Mouse (Mus musculus) heart, adult 8-10 months (tissue): Measurements from ENCODE around the gene Ubox5. TPM values are rescaled to one million over a fixed set of nuclear protein-coding genes. Genes with fewer than 3 reads are reported as not detected.
A peak's percentile ranks its signal among the peaks of the same experiment; 100 is the strongest.
"Not testable (repeated sequence)": the region's sequence is repeated elsewhere in the genome, so short reads cannot be mapped to it uniquely, and the experiment has no call there.

Experiments
- DNase-seq: peaks from one replicate; pipeline ENCODE4 v3.0.0; 2022; ENCODE audit warnings: low spot score
- total RNA-seq, 4 experiments: library from RNA; stranded (reverse); gene quantifications; 2 replicates each; pipeline ENCODE4 v1.2.4; 2022

Gene Ubox5
- total RNA-seq, 4 experiments from 2014 or later, result 5.0 to 5.7 (median 5.2) TPM

- no peak for DNase-seq
Observed at GRCm38 (mm10) chr2:130577021-130577420, 52.8 kb downstream of the Ubox5 start.

GRCm38 (mm10) chr2:130576564-130576963 is 53.3 kb downstream of the Ubox5 start:
- not testable (repeated sequence) for DNase-seq

DNA sequence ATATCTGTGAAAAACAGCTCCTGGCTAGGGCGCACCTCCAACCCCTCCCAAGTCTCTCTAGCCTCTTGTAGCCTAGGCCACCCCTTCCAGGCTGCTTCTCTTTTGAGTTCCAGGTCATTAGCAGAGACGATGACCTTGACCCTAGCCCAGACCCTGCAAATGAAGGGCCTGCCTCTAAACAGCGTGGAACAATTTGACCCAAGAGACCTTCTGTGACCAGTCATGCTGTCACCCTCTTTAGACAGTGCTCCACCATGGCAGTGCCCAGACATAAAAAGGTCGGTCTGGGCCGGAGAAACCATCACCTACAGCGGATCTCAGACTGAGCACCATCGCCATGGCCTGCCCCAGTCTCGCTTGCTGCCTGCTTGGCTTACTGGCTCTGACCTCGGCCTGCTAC is 54.0 kb downstream of the Ubox5 start, which contains the start of gene Oxt:
Gene Oxt (plus strand): TSS at position 301 of the 400 bp plus-strand sequence.
- no peak for DNase-seq

- DNase-seq, result no peak
Observed at GRCm38 (mm10) chr2:130574960-130575359, 54.9 kb downstream of the Ubox5 start.

- no peak for DNase-seq
Observed at GRCm38 (mm10) chr2:130569926-130570325, 59.9 kb downstream of the Ubox5 start.

- no peak for DNase-seq
Observed at GRCm38 (mm10) chr2:130568921-130569320, 60.9 kb downstream of the Ubox5 start.

GRCm38 (mm10) chr2:130564983-130565382 is 64.9 kb downstream of the Ubox5 start:
- DNase-seq, result no peak

- DNase-seq, result no peak
Observed at GRCm38 (mm10) chr2:130564063-130564462, 65.8 kb downstream of the Ubox5 start.

GRCm38 (mm10) chr2:130563212-130564055 is 66.4 kb downstream of the Ubox5 start, which contains the start of gene Mrps26:
Gene Mrps26 (plus strand): TSS chr2:130563742.
- DNase-seq, result peak; percentile 91

GRCm38 (mm10) chr2:130558015-130558414 is 71.8 kb downstream of the Ubox5 start:
- no peak for DNase-seq

DNA sequence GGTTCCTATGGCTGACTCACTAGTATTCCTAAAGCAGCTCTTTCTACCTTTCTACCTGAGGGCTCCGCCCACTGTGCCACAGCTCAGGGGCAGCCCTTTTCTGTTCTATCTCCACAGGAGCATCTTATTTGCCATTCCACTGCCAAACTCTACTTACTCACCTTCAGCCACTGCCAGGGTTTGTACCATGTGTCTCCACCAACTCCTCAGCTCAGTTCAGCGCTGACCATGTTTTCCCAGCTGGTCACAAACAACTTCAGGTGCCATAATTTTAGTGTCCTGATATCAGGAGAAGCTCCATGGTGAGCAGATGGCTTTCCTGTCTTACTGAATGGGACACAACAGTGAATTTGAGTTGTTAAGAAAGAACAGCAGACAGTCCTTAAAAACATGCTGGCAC is 72.4 kb downstream of the Ubox5 start:
- DNase-seq, result no peak

DNA sequence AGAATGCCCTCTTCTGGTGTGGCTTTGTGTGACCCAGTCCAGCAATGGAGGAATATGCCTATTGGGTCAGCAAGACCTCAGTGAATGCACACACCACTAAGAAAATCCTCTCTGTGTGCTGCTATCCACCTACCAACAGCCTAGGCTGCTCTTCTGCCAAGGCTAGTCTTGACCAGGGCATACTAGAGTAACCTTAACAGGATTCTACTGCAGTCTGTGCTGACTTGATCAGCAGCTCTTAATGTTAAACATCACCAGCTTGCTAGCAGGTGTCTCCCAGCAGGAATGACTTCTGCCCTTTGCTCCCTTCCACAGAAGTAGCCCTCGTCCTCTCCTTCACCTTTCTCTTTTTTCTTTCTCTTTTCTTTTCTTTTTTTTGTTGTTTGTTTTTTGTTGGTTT is 73.5 kb downstream of the Ubox5 start:
- no peak for DNase-seq

GRCm38 (mm10) chr2:130554841-130555240 is 75.0 kb downstream of the Ubox5 start:
- no peak for DNase-seq

DNA sequence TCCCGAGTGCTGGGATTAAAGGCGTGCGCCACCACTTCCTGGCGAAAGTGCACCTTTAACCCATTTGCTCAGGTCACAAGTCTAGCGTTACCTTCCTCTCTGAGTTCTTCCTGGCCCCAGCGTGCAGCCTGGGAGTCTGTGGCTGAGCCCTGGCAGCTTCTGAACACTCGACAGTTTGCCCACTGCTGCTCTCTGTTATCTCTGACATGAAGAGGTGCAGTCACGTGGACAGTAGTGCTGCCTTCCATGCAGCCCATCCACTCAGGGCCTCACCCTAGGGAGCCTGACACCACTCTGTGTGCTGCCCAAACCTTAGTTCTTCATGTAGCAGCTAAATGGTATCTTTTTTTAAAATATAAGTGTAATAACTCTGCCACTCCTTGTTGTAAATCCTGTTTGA is 82.9 kb downstream of the Ubox5 start:
- no peak for DNase-seq

DNA sequence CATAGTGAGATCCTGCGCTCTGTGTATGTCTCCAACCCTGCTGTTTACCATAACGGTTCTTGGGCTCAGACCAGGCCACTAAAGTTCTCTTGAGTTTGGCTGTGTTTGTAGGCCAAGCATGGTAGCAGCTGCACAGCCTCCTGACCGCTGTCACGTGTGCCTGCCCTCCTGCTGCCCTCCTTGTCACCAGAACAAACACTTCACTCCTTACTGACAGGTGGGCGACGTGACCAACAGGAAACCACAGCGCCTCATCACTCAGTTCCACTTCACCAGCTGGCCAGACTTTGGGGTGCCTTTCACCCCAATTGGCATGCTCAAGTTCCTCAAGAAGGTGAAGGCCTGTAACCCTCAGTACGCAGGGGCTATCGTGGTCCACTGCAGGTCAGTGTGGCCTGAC is 89.6 kb downstream of the Ubox5 start:
- no peak for DNase-seq

Other genes starting within 250 kb of the Ubox5 start
- gene Cpxm1, start 232.5 kb downstream of the Ubox5 start, total RNA-seq, result 1 to 10 TPM; 2.6 to 5.2 (median 3.8) TPM
- not detected for gene Gm28372, start 224.8 kb downstream of the Ubox5 start, total RNA-seq
- not detected for gene 1700020A23Rik, start 224.8 kb downstream of the Ubox5 start, total RNA-seq
- not detected for gene Tmem239, start 223.6 kb downstream of the Ubox5 start, total RNA-seq
- gene Vps16, start 205.7 kb downstream of the Ubox5 start, total RNA-seq, result 10 to 100 TPM; 21.6 to 28.9 (median 24.7) TPM
- gene Pced1a, start 205.3 kb downstream of the Ubox5 start, total RNA-seq, result 1 to 10 TPM; 6.1 to 7.2 (median 6.5) TPM
- gene Ptpra, start 179.8 kb downstream of the Ubox5 start, total RNA-seq, result 10 to 100 TPM; 44.2 to 48.0 (median 46.4) TPM
- 10 to 100 TPM; 67.0 to 84.9 (median 72.2) TPM for gene Mrps26, start 66.3 kb downstream of the Ubox5 start, total RNA-seq
- not detected for gene Oxt, start 53.9 kb downstream of the Ubox5 start, total RNA-seq
- 10 to 100 TPM in 3 of 4 experiments, 1 to 10 TPM in 1; 9.3 to 20.9 (median 16.9) TPM for gene Avp, start 47.5 kb downstream of the Ubox5 start, total RNA-seq
- 1 to 10 TPM; 6.0 to 8.6 (median 8.1) TPM for gene Fastkd5, start within 50 bp of the Ubox5 start, total RNA-seq
- gene Lzts3, start 12.8 kb upstream of the Ubox5 start, total RNA-seq, result 1 to 10 TPM; 5.0 to 7.0 (median 5.4) TPM
- gene Ddrgk1, start 34.6 kb upstream of the Ubox5 start, total RNA-seq, result 100 to 1,000 TPM in 3 of 4 experiments, 10 to 100 TPM in 1; 97.9 to 110 (median 105) TPM
- 10 to 100 TPM; 15.9 to 18.9 (median 18.3) TPM for gene Itpa, start 37.6 kb upstream of the Ubox5 start, total RNA-seq
- under 1 TPM in 3 of 4 experiments, not detected in 1; 0.17 to 0.28 (median 0.22) TPM for gene Slc4a11, start 67.5 kb upstream of the Ubox5 start, total RNA-seq